Mouse (Mus musculus) thymus, adult 2 months (tissue): ENCODE measurements around the gene Fam217b.

Experiments
- CTCF ChIP-seq: fragments of 200-500 bp; IDR thresholded peaks from 2 replicates; pipeline ENCODE4 v1.5.1; 2012; ENCODE audit warnings: mild to moderate bottlenecking, control low read depth, low read length, moderate library complexity, borderline replicate concordance; ENCODE audit not compliant: control insufficient read depth, poor library complexity, insufficient read depth; ENCODE audit errors: extremely low read depth
- POLR2A ChIP-seq: fragments of 200-500 bp; IDR thresholded peaks from 2 replicates; pipeline ENCODE4 v1.6.1; 2012; ENCODE audit warnings: mild to moderate bottlenecking, low read length, control low read depth, moderate library complexity; ENCODE audit not compliant: control insufficient read depth, poor library complexity, insufficient read depth; ENCODE audit errors: extremely low read depth

DNA sequence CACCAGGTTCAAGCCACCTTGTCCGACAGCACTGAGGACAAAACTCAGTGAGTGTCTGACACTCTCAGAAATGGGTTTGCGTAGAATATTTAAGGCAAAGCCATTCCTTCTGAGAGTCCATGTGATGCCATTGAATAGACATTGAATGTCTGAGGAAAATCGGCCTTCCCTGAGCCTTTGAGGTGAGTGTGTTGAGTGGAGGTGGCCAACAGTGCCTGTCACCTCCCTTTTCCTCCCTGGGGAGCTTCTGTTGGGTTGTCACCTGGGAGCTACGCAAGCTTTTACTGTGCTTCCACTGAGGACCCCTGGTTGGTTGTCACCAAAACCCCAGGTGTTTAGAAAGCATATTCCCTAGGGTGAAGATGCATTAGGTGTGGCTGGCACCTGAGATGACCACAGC is 14.4 kb downstream of the Fam217b start:
- TF ChIP-seq POLR2A (no peak), CTCF (no peak)
